Mouse (Mus musculus): ENCODE measurements at regions not wholly inside any gene's neighbourhood (a gene's known extent, or its start where the extent isn't known, plus 50 kb on each side); places are given as distances from the start of the nearest gene placed in this dataset.

DNA sequence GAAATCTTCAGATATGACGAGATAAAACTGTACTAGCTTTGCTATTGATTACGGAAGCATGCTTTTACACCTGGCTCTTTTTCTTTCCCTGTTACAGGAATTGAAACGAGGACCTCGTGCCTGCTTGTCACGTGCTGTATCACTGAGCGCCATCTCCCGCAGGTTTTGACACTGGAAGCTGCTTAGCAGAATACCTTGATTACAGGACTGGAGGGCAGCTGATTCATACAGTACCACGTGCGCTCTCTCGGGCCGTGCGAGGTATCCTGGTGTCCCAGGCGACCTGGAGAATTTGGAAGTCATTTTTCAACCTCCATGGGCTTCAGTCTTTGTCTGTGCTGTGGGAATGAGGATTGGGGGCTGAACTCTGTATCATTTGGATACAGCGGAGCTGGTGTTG, 81.5 kb downstream of the Rpl14 start:
- ATAC-seq (replicated peaks; ENCODE audit: low FRiP score) (no peak), DNase-seq (ENCODE audit: low spot score) (no peak)
- no peaks in the 10 kb centered on the region for H3K9me3 ChIP-seq (ENCODE audit: control insufficient read depth, low read length)
- peaks cover 6% of the 10 kb centered on the region; the same call in 1 of the 2 replicates for H3K4me1 ChIP-seq (replicated peaks; ENCODE audit: control insufficient read depth, insufficient read depth, low read length)
- H3K36me3 ChIP-seq (ENCODE audit: control insufficient read depth, insufficient read depth, low read length), result no peaks in the 10 kb centered on the region
- H3K4me2 ChIP-seq (ENCODE audit: low read depth, low read length, severe bottlenecking), result no peak overlapping the region
- no peak overlapping the region for H3K9ac ChIP-seq (ENCODE audit: low read length)
- no peaks in the 10 kb centered on the region for H3K27me3 ChIP-seq (ENCODE audit: control insufficient read depth, insufficient read depth, low read length)
- no peak overlapping the region for H3K4me3 ChIP-seq (ENCODE audit: low read depth, low read length)
- no peak overlapping the region for H3K27ac ChIP-seq (ENCODE audit: low read depth, low read length)
- 82% methylated on average over 14 of the region's 14 CpGs for WGBS

DNA sequence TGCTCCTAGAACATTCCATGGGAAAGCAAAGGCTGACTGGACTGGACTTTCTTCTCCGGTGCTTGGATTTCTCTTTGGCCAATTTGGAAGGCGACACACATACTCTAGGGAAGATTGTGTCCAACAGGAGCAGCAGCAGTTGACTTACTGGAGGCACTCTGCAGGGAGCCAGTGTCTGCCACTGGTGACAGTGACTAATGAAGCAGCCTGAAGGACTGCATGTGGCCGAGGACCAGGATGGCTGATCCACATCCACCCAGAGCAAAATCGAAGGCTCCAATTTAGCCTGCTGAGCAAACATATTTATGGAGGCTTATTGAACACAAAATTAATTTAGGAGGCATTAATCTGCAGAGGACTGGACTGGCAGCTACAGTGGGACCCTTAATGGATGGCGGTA, 81.9 kb downstream of the Rpl14 start:
- H3K4me3 ChIP-seq (ENCODE audit: low read depth, low read length), result no peak overlapping the region
- DNase-seq (ENCODE audit: low spot score) (no peak), ATAC-seq (replicated peaks; ENCODE audit: low FRiP score) (no peak)
- 73% methylated on average over 5 of the region's 5 CpGs for WGBS
- H3K4me1 ChIP-seq (replicated peaks; ENCODE audit: control insufficient read depth, insufficient read depth, low read length), result peaks cover 6% of the 10 kb centered on the region; the same call in 1 of the 2 replicates
- H3K9me3 ChIP-seq (ENCODE audit: control insufficient read depth, low read length), result no peaks in the 10 kb centered on the region
- no peak overlapping the region for H3K27ac ChIP-seq (ENCODE audit: low read depth, low read length)
- H3K36me3 ChIP-seq (ENCODE audit: control insufficient read depth, insufficient read depth, low read length), result no peaks in the 10 kb centered on the region
- no peaks in the 10 kb centered on the region for H3K27me3 ChIP-seq (ENCODE audit: control insufficient read depth, insufficient read depth, low read length)
- H3K9ac ChIP-seq (ENCODE audit: low read length), result no peak overlapping the region
- no peak overlapping the region for H3K4me2 ChIP-seq (ENCODE audit: low read depth, low read length, severe bottlenecking)

DNA sequence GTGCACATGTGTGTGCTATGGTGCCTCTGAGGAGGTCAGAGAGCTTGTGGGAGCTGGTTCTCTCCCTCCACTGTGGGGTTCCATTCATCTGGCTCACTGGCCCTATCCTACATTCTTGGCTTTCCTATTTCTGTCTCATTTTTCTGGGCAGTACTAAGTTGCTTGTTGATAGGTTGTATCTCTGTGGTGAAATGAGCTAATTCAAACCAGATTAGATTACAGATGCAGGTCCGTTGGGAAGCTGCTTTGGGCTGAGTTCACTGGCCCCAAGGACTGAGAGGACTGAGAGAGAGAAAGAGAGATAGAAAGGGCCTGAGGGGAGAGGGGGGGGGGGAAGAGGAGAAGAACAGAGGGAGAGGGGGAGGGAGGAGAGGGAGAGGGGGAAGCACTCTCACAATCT, 83.5 kb downstream of the Rpl14 start:
- WGBS, result 47% methylated on average over 1 of the region's 1 CpGs
- no peak for DNase-seq (ENCODE audit: low spot score)

DNA sequence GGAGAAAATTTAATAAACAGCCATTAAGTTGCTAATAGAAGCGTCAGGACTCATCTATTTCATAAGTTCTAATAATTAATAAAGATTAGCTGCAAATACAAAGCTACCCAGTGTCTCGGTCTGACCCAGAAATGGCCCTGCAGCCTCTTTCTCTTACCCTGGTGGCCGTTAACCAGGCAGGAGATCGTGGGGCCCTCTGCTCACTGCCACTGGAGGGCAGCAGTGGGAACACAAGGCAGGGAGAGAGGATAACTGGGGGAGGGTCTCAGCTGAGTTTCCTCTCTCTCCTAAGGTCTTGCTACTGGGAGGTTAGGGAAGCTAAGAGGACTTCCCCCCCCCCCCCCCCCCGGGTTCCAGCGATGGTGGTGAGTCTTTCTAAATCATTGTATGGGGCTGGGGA, 85.7 kb downstream of the Rpl14 start:
- 0 out of 2 replicates have a peak, but pooled peaks have one; percentile 46 for ATAC-seq (replicated peaks; ENCODE audit: low FRiP score)
- Histone ChIP-seq H3K36me3 (ENCODE audit: control insufficient read depth, insufficient read depth, low read length) (no peaks in the 10 kb centered on the region), H3K27ac (ENCODE audit: low read depth, low read length) (no peak overlapping the region), H3K9ac (ENCODE audit: low read length) (no peak overlapping the region), H3K27me3 (ENCODE audit: control insufficient read depth, insufficient read depth, low read length) (no peaks in the 10 kb centered on the region), H3K4me2 (ENCODE audit: low read depth, low read length, severe bottlenecking) (no peak overlapping the region), H3K9me3 (ENCODE audit: control insufficient read depth, low read length) (no peaks in the 10 kb centered on the region), H3K4me1 (replicated peaks; ENCODE audit: control insufficient read depth, insufficient read depth, low read length) (peaks cover 6% of the 10 kb centered on the region; the same call in 1 of the 2 replicates), H3K4me3 (ENCODE audit: low read depth, low read length) (no peak overlapping the region)
- WGBS, result 16% methylated on average over 6 of the region's 6 CpGs
- DNase-seq (ENCODE audit: low spot score), result peak; percentile 79

More for the DNA sequence above, 83.5 kb downstream of the Rpl14 start:
- Histone ChIP-seq H3K27me3 (ENCODE audit: control insufficient read depth, insufficient read depth, low read length) (no peaks in the 10 kb centered on the region), H3K9me3 (ENCODE audit: control insufficient read depth, low read length) (no peaks in the 10 kb centered on the region), H3K9ac (ENCODE audit: low read length) (no peak overlapping the region), H3K36me3 (ENCODE audit: control insufficient read depth, insufficient read depth, low read length) (no peaks in the 10 kb centered on the region), H3K27ac (ENCODE audit: low read depth, low read length) (no peak overlapping the region), H3K4me3 (ENCODE audit: low read depth, low read length) (no peak overlapping the region), H3K4me1 (replicated peaks; ENCODE audit: control insufficient read depth, insufficient read depth, low read length) (peaks cover 6% of the 10 kb centered on the region; the same call in 1 of the 2 replicates), H3K4me2 (ENCODE audit: low read depth, low read length, severe bottlenecking) (no peak overlapping the region)
- no peak for ATAC-seq (replicated peaks; ENCODE audit: low FRiP score)

DNA sequence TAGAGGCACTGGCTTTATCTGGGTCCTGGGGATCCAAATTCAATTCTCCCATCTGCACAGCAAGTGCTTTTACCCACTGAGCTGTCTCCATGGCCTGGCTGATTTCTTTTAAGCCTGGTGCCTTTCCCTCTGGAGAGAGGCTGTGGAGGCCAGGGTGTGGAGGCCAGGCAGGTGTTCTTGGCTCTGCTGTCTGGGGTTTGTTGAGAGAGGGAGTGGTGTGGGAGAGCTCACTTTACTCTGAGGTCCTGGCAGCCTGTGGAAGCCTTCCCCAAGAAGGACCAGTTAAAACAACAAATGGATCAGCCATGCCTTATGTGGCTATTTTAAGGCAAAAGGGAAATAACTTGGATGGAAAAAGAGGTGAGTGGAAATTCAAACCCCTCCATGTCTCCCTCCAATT, 86.5 kb downstream of the Rpl14 start:
- DNase-seq (ENCODE audit: low spot score) (peak; percentile 50), ATAC-seq (replicated peaks; ENCODE audit: low FRiP score) (no peak)
- H3K4me3 ChIP-seq (ENCODE audit: low read depth, low read length), result no peak overlapping the region
- H3K36me3 ChIP-seq (ENCODE audit: control insufficient read depth, insufficient read depth, low read length), result no peaks in the 10 kb centered on the region
- no peaks in the 10 kb centered on the region for H3K9me3 ChIP-seq (ENCODE audit: control insufficient read depth, low read length)
- H3K27me3 ChIP-seq (ENCODE audit: control insufficient read depth, insufficient read depth, low read length), result no peaks in the 10 kb centered on the region
- no peak overlapping the region for H3K9ac ChIP-seq (ENCODE audit: low read length)
- H3K4me2 ChIP-seq (ENCODE audit: low read depth, low read length, severe bottlenecking), result no peak overlapping the region
- H3K27ac ChIP-seq (ENCODE audit: low read depth, low read length), result no peak overlapping the region
- H3K4me1 ChIP-seq (replicated peaks; ENCODE audit: control insufficient read depth, insufficient read depth, low read length), result peaks cover 6% of the 10 kb centered on the region; the same call in 1 of the 2 replicates

DNA sequence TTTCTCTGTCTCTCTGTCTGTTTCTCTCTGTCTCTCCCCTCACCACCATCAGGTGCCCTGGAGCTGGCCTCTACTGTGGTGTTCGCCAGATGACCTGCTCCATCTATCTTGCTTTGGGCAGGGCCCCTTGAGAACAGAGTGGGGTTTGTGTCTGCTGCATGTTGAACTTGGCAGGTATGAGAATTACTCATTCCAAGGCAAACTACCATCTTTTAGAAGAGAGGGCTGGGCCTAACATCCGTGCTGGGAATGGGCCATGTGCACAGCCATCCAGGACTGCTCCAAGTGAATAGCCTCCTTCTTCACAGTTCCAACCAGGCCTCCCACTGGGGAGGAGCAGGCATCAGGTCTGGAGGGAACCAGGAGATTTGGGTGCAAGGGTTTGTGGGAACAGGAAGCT, 87.3 kb downstream of the Rpl14 start:
- DNase-seq (ENCODE audit: low spot score), result peak; percentile 34
- Histone ChIP-seq H3K27me3 (ENCODE audit: control insufficient read depth, insufficient read depth, low read length) (no peaks in the 10 kb centered on the region), H3K4me2 (ENCODE audit: low read depth, low read length, severe bottlenecking) (no peak overlapping the region), H3K36me3 (ENCODE audit: control insufficient read depth, insufficient read depth, low read length) (no peaks in the 10 kb centered on the region), H3K4me1 (replicated peaks; ENCODE audit: control insufficient read depth, insufficient read depth, low read length) (peaks cover 6% of the 10 kb centered on the region; the same call in 1 of the 2 replicates), H3K4me3 (ENCODE audit: low read depth, low read length) (no peak overlapping the region), H3K9ac (ENCODE audit: low read length) (no peak overlapping the region), H3K27ac (ENCODE audit: low read depth, low read length) (no peak overlapping the region), H3K9me3 (ENCODE audit: control insufficient read depth, low read length) (no peaks in the 10 kb centered on the region)
- 77% methylated on average over 2 of the region's 2 CpGs for WGBS
- ATAC-seq (replicated peaks; ENCODE audit: low FRiP score), result no peak

DNA sequence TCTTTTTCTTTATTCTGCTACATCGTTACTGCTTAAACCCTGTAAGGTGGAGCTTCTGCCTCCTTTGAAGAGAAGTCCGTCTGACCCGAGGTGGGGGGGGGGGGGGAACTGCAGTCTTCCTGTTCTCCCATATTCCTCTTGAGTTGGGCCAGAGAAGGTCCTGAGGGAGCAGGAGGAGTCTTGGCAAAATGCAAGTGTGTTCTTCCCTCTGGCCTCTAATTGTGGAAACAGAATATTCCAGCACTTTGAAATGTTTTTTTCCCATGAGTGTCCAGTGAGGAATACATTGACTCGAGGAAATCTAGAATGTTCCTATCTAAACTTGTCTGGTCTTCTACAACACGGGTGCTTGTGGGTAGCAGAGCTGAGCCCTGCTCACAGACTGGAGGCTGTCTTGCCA, 90.0 kb downstream of the Rpl14 start:
- H3K4me3 ChIP-seq (ENCODE audit: low read depth, low read length), result no peak overlapping the region
- H3K4me1 ChIP-seq (replicated peaks; ENCODE audit: control insufficient read depth, insufficient read depth, low read length), result no peaks in the 10 kb centered on the region
- DNase-seq (ENCODE audit: low spot score), result peak; percentile 33
- H3K9me3 ChIP-seq (ENCODE audit: control insufficient read depth, low read length), result no peaks in the 10 kb centered on the region
- no peaks in the 10 kb centered on the region for H3K36me3 ChIP-seq (ENCODE audit: control insufficient read depth, insufficient read depth, low read length)
- H3K9ac ChIP-seq (ENCODE audit: low read length), result no peak overlapping the region
- no peak for ATAC-seq (replicated peaks; ENCODE audit: low FRiP score)
- no peak overlapping the region for H3K4me2 ChIP-seq (ENCODE audit: low read depth, low read length, severe bottlenecking)
- no peak overlapping the region for H3K27ac ChIP-seq (ENCODE audit: low read depth, low read length)
- H3K27me3 ChIP-seq (ENCODE audit: control insufficient read depth, insufficient read depth, low read length), result no peaks in the 10 kb centered on the region
- WGBS, result 57% methylated on average over 5 of the region's 5 CpGs

DNA sequence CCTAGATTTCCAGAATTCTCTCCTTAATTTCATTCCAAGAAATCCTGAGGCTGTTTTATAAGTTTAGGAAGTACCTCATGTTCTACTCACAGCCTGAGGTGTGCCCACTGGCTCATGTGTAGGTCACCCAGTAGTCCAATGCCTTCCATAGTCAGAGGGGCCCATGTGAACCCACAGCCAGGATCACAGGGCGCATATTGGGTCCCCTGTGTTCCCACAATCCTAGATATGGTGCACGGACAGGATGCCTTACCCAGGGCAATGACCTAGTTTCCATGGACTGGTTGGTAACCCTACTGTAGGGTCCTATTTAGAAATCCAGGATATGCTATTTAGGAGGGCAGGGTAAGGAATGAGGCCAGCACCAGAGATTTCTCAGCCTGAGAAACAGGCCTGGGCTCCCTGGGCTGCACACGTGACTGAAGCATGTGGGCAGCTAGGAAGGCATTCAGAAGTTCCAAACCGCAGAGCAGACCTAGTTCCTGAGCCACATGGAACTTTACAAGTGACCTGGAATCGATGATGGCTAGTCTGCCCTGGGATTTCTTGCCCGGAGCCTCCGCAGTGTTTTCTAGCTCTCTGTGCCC, 90.5 kb downstream of the Rpl14 start:
- no peaks in the 10 kb centered on the region for H3K9me3 ChIP-seq (ENCODE audit: control insufficient read depth, low read length)
- no peak overlapping the region for H3K4me2 ChIP-seq (ENCODE audit: low read depth, low read length, severe bottlenecking)
- 89% methylated on average over 7 of the region's 7 CpGs for WGBS
- H3K9ac ChIP-seq (ENCODE audit: low read length), result no peak overlapping the region
- H3K27ac ChIP-seq (ENCODE audit: low read depth, low read length), result no peak overlapping the region
- no peaks in the 10 kb centered on the region for H3K36me3 ChIP-seq (ENCODE audit: control insufficient read depth, insufficient read depth, low read length)
- H3K4me1 ChIP-seq (replicated peaks; ENCODE audit: control insufficient read depth, insufficient read depth, low read length), result no peaks in the 10 kb centered on the region
- H3K27me3 ChIP-seq (ENCODE audit: control insufficient read depth, insufficient read depth, low read length), result no peaks in the 10 kb centered on the region
- DNase-seq (ENCODE audit: low spot score), result peak; percentile 22
- H3K4me3 ChIP-seq (ENCODE audit: low read depth, low read length), result no peak overlapping the region
- ATAC-seq (replicated peaks; ENCODE audit: low FRiP score), result no peak

DNA sequence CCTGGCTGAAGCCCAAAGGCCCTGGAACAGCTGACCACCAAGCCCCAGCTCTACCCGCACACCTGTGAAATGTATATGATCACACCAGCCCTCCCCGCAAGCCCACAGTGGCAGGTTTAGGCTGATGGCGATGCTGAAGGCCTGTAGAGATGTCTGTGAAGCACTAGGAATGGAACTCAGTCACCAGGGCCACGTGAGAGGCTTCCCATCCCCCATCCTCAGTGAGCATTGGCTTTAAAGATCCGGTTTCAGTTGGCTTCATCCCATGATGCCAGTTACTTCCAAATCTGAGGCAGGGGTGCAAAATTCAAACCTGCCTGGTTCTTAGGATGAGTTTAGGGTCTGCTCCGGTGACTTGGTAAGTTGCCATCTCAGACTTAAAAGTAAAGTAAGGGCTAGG, 91.9 kb downstream of the Rpl14 start:
- Histone ChIP-seq H3K9ac (ENCODE audit: low read length) (no peak overlapping the region), H3K9me3 (ENCODE audit: control insufficient read depth, low read length) (no peaks in the 10 kb centered on the region), H3K4me1 (replicated peaks; ENCODE audit: control insufficient read depth, insufficient read depth, low read length) (no peaks in the 10 kb centered on the region), H3K27ac (ENCODE audit: low read depth, low read length) (no peak overlapping the region), H3K27me3 (ENCODE audit: control insufficient read depth, insufficient read depth, low read length) (no peaks in the 10 kb centered on the region), H3K4me2 (ENCODE audit: low read depth, low read length, severe bottlenecking) (no peak overlapping the region), H3K36me3 (ENCODE audit: control insufficient read depth, insufficient read depth, low read length) (no peaks in the 10 kb centered on the region), H3K4me3 (ENCODE audit: low read depth, low read length) (no peak overlapping the region)
- WGBS, result 66% methylated on average over 6 of the region's 6 CpGs
- ATAC-seq (replicated peaks; ENCODE audit: low FRiP score) (no peak), DNase-seq (ENCODE audit: low spot score) (peak; percentile 9)
